Mouse (Mus musculus): ENCODE measurements around the gene Mpped2. TPM values are rescaled to one million over a fixed set of nuclear protein-coding genes. Genes with fewer than 3 reads are reported as not detected.

Mpped2 gene
- total RNA-seq, 2 experiments from 2014 or later, result 31.2 to 36.5 TPM

GRCm38 (mm10) chr2:106696372-106696771 lies 3.3 kb downstream of the Mpped2 start:
- DNase-seq, result no peak

GRCm38 (mm10) chr2:106705664-106706063 lies 12.6 kb downstream of the Mpped2 start:
- no peak for DNase-seq

GRCm38 (mm10) chr2:106707136-106707535 lies 14.1 kb downstream of the Mpped2 start:
- DNase-seq, result no peak

GRCm38 (mm10) chr2:106710862-106711477 lies 17.9 kb downstream of the Mpped2 start:
- DNase-seq, result no peak

- no peak for DNase-seq
These were observed 18.4 kb downstream of the Mpped2 start for GRCm38 (mm10) chr2:106711506-106711905.

GRCm38 (mm10) chr2:106713151-106713550 lies 20.1 kb downstream of the Mpped2 start:
- peak; percentile 28 to 33 for DNase-seq

- no peak for DNase-seq
These were observed 22.8 kb downstream of the Mpped2 start for GRCm38 (mm10) chr2:106715674-106716364.

GRCm38 (mm10) chr2:106716365-106716717 lies 23.3 kb downstream of the Mpped2 start:
- no peak for DNase-seq

GRCm38 (mm10) chr2:106718888-106719287 lies 25.8 kb downstream of the Mpped2 start:
- DNase-seq, result no peak

- DNase-seq, result no peak
These were observed 26.4 kb downstream of the Mpped2 start for GRCm38 (mm10) chr2:106719434-106719833.

- DNase-seq, result no peak
These were observed 27.6 kb downstream of the Mpped2 start for GRCm38 (mm10) chr2:106720644-106721043.

- DNase-seq, result no peak
These were observed 29.0 kb downstream of the Mpped2 start for GRCm38 (mm10) chr2:106722020-106722419.

- peak in 1 of 2 experiments; percentile 23 for DNase-seq
These were observed 37.0 kb downstream of the Mpped2 start for GRCm38 (mm10) chr2:106729951-106730564.

GRCm38 (mm10) chr2:106730608-106731007 lies 37.5 kb downstream of the Mpped2 start:
- DNase-seq, result no peak

- peak; percentile 65 to 70 for DNase-seq
These were observed 38.4 kb downstream of the Mpped2 start for GRCm38 (mm10) chr2:106731478-106731877.

GRCm38 (mm10) chr2:106732171-106732570 lies 39.1 kb downstream of the Mpped2 start:
- no peak for DNase-seq

- DNase-seq, result no peak
These were observed 40.3 kb downstream of the Mpped2 start for GRCm38 (mm10) chr2:106733396-106733795.

GRCm38 (mm10) chr2:106734004-106734403 lies 40.9 kb downstream of the Mpped2 start:
- DNase-seq, result no peak

- no peak for DNase-seq
These were observed 42.1 kb downstream of the Mpped2 start for GRCm38 (mm10) chr2:106735211-106735610.

- no peak for DNase-seq
These were observed 42.8 kb downstream of the Mpped2 start for GRCm38 (mm10) chr2:106735792-106736359.

GRCm38 (mm10) chr2:106738951-106739350 lies 45.9 kb downstream of the Mpped2 start:
- DNase-seq, result no peak

- DNase-seq, result no peak
These were observed 51.0 kb downstream of the Mpped2 start for GRCm38 (mm10) chr2:106744086-106744485.

- DNase-seq, result no peak
These were observed 51.5 kb downstream of the Mpped2 start for GRCm38 (mm10) chr2:106744601-106745000.
